Mouse (Mus musculus) midbrain, embryonic 10.5 days (tissue): ENCODE measurements at regions not wholly inside any gene's neighbourhood (a gene's known extent, or its start where the extent isn't known, plus 50 kb on each side); places are given as distances from the start of the nearest gene placed in this dataset.

Source experiments
- DNase-seq: peaks from one replicate; pipeline ENCODE4 v3.0.0-alpha.2; 2017; ENCODE audit warnings: low spot score
- H3K27ac ChIP-seq: fragments of 300-500 bp; sonication (generic); replicated peaks from 2 replicates; pipeline ENCODE4 v1.5.1; 2016; ENCODE audit warnings: mild to moderate bottlenecking
- H3K27me3 ChIP-seq: fragments of 300-500 bp; sonication (generic); 2 replicates; pipeline ENCODE4 v1.6.1; 2016; ENCODE audit warnings: low read depth, mild to moderate bottlenecking; ENCODE audit not compliant: poor library complexity, severe bottlenecking
- H3K36me3 ChIP-seq: fragments of 300-500 bp; sonication (generic); 2 replicates; pipeline ENCODE4 v1.6.1; 2016; ENCODE audit warnings: mild to moderate bottlenecking, moderate library complexity
- H3K4me1 ChIP-seq: fragments of 300-500 bp; sonication (generic); 2 replicates; pipeline ENCODE4 v1.6.1; 2016
- H3K4me3 ChIP-seq: fragments of 300-500 bp; sonication (generic); 2 replicates; pipeline ENCODE4 v1.5.1; 2016; ENCODE audit warnings: mild to moderate bottlenecking, moderate library complexity
- H3K9me3 ChIP-seq: fragments of 300-500 bp; sonication (generic); replicated peaks from 2 replicates; pipeline ENCODE4 v1.6.1; 2016; ENCODE audit warnings: mild to moderate bottlenecking
- WGBS: fragments of 180-500 bp; shearing (Covaris S2); methylation state at CpG from one replicate; pipeline ENCODE4 v1.1.7; 2016; 5-methylcytosine and 5-hydroxymethylcytosine counted together

- Histone ChIP-seq H3K9me3 (no peaks in the 10 kb centered on the region), H3K36me3 (no peaks in the 10 kb centered on the region), H3K27ac (no peak overlapping the region), H3K27me3 (no peaks in the 10 kb centered on the region), H3K4me1 (peaks cover 11% of the 10 kb centered on the region), H3K4me3 (no peak overlapping the region)
- WGBS = 86% methylated on average over 3 of the region's 3 CpGs
- no peak for DNase-seq
Measured at GRCm38 (mm10) chr13:44252496-44252895, 467.9 kb downstream of the Cd83 start.

- Histone ChIP-seq H3K9me3 (no peaks in the 10 kb centered on the region), H3K27ac (no peak overlapping the region), H3K36me3 (no peaks in the 10 kb centered on the region), H3K27me3 (no peaks in the 10 kb centered on the region), H3K4me3 (no peak overlapping the region), H3K4me1 (no peaks in the 10 kb centered on the region)
- 90% methylated on average over 10 of the region's 10 CpGs for WGBS
- DNase-seq = no peak
Measured at GRCm38 (mm10) chr13:44258422-44258821, 470.9 kb upstream of the Jarid2 start.

GRCm38 (mm10) chr13:44260039-44260438, 469.2 kb upstream of the Jarid2 start:
- 84% methylated on average over 6 of the region's 6 CpGs for WGBS
- DNase-seq = no peak

GRCm38 (mm10) chr13:44260637-44261333, 468.5 kb upstream of the Jarid2 start:
- Histone ChIP-seq H3K4me1 (no peaks in the 10 kb centered on the region), H3K4me3 (no peak overlapping the region), H3K36me3 (no peaks in the 10 kb centered on the region), H3K27me3 (no peaks in the 10 kb centered on the region), H3K9me3 (no peaks in the 10 kb centered on the region), H3K27ac (no peak overlapping the region)
- WGBS = 86% methylated on average over 8 of the region's 8 CpGs
- no peak for DNase-seq

More at GRCm38 (mm10) chr13:44260039-44260438, 469.2 kb upstream of the Jarid2 start:
- H3K27me3 ChIP-seq = no peaks in the 10 kb centered on the region
- H3K9me3 ChIP-seq = no peaks in the 10 kb centered on the region
- H3K4me3 ChIP-seq = no peak overlapping the region
- H3K4me1 ChIP-seq = no peaks in the 10 kb centered on the region
- H3K36me3 ChIP-seq = no peaks in the 10 kb centered on the region
- no peak overlapping the region for H3K27ac ChIP-seq

GRCm38 (mm10) chr13:44272746-44273524, 456.3 kb upstream of the Jarid2 start:
- no peak for DNase-seq
- Histone ChIP-seq H3K4me1 (no peaks in the 10 kb centered on the region), H3K36me3 (no peaks in the 10 kb centered on the region), H3K9me3 (peaks cover 2% of the 10 kb centered on the region; the same call in 1 of the 2 replicates), H3K27me3 (no peaks in the 10 kb centered on the region; the same call in 1 of the 2 replicates), H3K27ac (no peak overlapping the region), H3K4me3 (no peak overlapping the region)
- 75% methylated on average over 16 of the region's 16 CpGs for WGBS

GRCm38 (mm10) chr13:44277952-44278351, 451.3 kb upstream of the Jarid2 start:
- Histone ChIP-seq H3K4me3 (no peak overlapping the region), H3K9me3 (no peaks in the 10 kb centered on the region), H3K27ac (no peak overlapping the region), H3K36me3 (no peaks in the 10 kb centered on the region), H3K27me3 (no peaks in the 10 kb centered on the region; the same call in 1 of the 2 replicates), H3K4me1 (peaks cover 6% of the 10 kb centered on the region)
- WGBS = 92% methylated on average over 3 of the region's 3 CpGs
- no peak for DNase-seq

- Histone ChIP-seq H3K4me1 (peaks cover 6% of the 10 kb centered on the region), H3K36me3 (no peaks in the 10 kb centered on the region), H3K27me3 (no peaks in the 10 kb centered on the region; the same call in 1 of the 2 replicates), H3K27ac (no peak overlapping the region), H3K4me3 (no peak overlapping the region), H3K9me3 (no peaks in the 10 kb centered on the region)
- DNase-seq = no peak
- 70% methylated on average over 4 of the region's 4 CpGs for WGBS
Measured at GRCm38 (mm10) chr13:44279036-44279435, 450.2 kb upstream of the Jarid2 start.

GRCm38 (mm10) chr13:44280296-44280695, 449.0 kb upstream of the Jarid2 start:
- WGBS = 91% methylated on average over 8 of the region's 8 CpGs
- H3K4me3 ChIP-seq = no peak overlapping the region
- no peaks in the 10 kb centered on the region; the same call in 1 of the 2 replicates for H3K27me3 ChIP-seq
- H3K9me3 ChIP-seq = no peaks in the 10 kb centered on the region
- peaks cover 6% of the 10 kb centered on the region for H3K4me1 ChIP-seq
- H3K36me3 ChIP-seq = no peaks in the 10 kb centered on the region
- H3K27ac ChIP-seq = no peak overlapping the region
- no peak for DNase-seq

- Histone ChIP-seq H3K4me3 (no peak overlapping the region), H3K4me1 (peaks cover 6% of the 10 kb centered on the region), H3K27me3 (no peaks in the 10 kb centered on the region; the same call in 1 of the 2 replicates), H3K27ac (no peak overlapping the region), H3K36me3 (no peaks in the 10 kb centered on the region), H3K9me3 (no peaks in the 10 kb centered on the region)
- 77% methylated on average over 6 of the region's 6 CpGs for WGBS
- no peak for DNase-seq
Measured at GRCm38 (mm10) chr13:44281796-44282195, 447.5 kb upstream of the Jarid2 start.

GRCm38 (mm10) chr13:44282306-44282705, 447.0 kb upstream of the Jarid2 start:
- Histone ChIP-seq H3K27ac (no peak overlapping the region), H3K9me3 (no peaks in the 10 kb centered on the region), H3K4me3 (no peak overlapping the region), H3K27me3 (no peaks in the 10 kb centered on the region; the same call in 1 of the 2 replicates), H3K36me3 (no peaks in the 10 kb centered on the region), H3K4me1 (peaks cover 6% of the 10 kb centered on the region)
- 87% methylated on average over 9 of the region's 9 CpGs for WGBS
- no peak for DNase-seq

- H3K27ac ChIP-seq = no peak overlapping the region
- no peaks in the 10 kb centered on the region; the same call in 1 of the 2 replicates for H3K27me3 ChIP-seq
- H3K9me3 ChIP-seq = no peaks in the 10 kb centered on the region
- peaks cover 6% of the 10 kb centered on the region for H3K4me1 ChIP-seq
- H3K36me3 ChIP-seq = no peaks in the 10 kb centered on the region
- no peak overlapping the region for H3K4me3 ChIP-seq
- WGBS = 86% methylated on average over 16 of the region's 16 CpGs
- no peak for DNase-seq
Measured at GRCm38 (mm10) chr13:44282731-44283571, 446.3 kb upstream of the Jarid2 start.

- WGBS = 88% methylated on average over 1 of the region's 1 CpGs
- Histone ChIP-seq H3K4me1 (no peaks in the 10 kb centered on the region), H3K27me3 (no peaks in the 10 kb centered on the region; the same call in 1 of the 2 replicates), H3K27ac (no peak overlapping the region), H3K9me3 (peaks cover 8% of the 10 kb centered on the region), H3K36me3 (no peaks in the 10 kb centered on the region), H3K4me3 (no peak overlapping the region)
- no peak for DNase-seq
Measured at GRCm38 (mm10) chr13:44285881-44286280, 443.4 kb upstream of the Jarid2 start.
